Mouse (Mus musculus) liver, embryonic 14.5 days (tissue): Measurements from ENCODE around the gene Sart1.

Experiments used
- CTCF ChIP-seq: IDR thresholded peaks from 2 replicates; pipeline ENCODE4 v1.5.1; 2016; ENCODE audit warnings: antibody characterized with exemption, low read depth, control low read depth
- EP300 ChIP-seq: IDR thresholded peaks from 2 replicates; pipeline ENCODE4 v1.6.1; 2016; ENCODE audit warnings: antibody characterized with exemption, low read depth

- no peak for TF ChIP-seq CTCF
- TF ChIP-seq EP300 = no peak
Measured at GRCm38 (mm10) chr19:5364124-5364523, 24.4 kb downstream of the Sart1 start.
